Mouse (Mus musculus): Measurements from ENCODE around the gene Olfr775. TPM values are rescaled to one million over a fixed set of nuclear protein-coding genes. Genes with fewer than 3 reads are reported as not detected.

Olfr775 gene
- polyA plus RNA-seq (2017; shearing (Covaris generic)) = not detected

GRCm38 (mm10) chr10:129248112-129248511 lies at the start of gene Olfr775:
Gene Olfr775, plus strand, starts transcription at chr10:129248412.

GRCm38 (mm10) chr10:129235904-129236303 lies 12.3 kb upstream of the Olfr775 start, which contains the start of gene Olfr774:
Gene Olfr774, plus strand, starts transcription at chr10:129236204.

GRCm38 (mm10) chr10:129258827-129259226 lies 10.6 kb downstream of the Olfr775 start, which contains the start of gene Olfr776:
Gene Olfr776, plus strand, starts transcription at chr10:129259127.

GRCm38 (mm10) chr10:129271081-129271535 lies 22.9 kb downstream of the Olfr775 start, which contains the start of gene Olfr777:
Gene Olfr777, minus strand, starts transcription at chr10:129271485.

Other genes starting within 250 kb of the Olfr775 start
- not detected for gene Olfr763, start 237.6 kb upstream of the Olfr775 start, polyA plus RNA-seq (2017; shearing (Covaris generic))
- gene Olfr764-ps1, start 208.5 kb upstream of the Olfr775 start, polyA plus RNA-seq (2017; shearing (Covaris generic)) = not detected
- gene Olfr765, start 198.4 kb upstream of the Olfr775 start, polyA plus RNA-seq (2017; shearing (Covaris generic)) = not detected
- not detected for gene Olfr766-ps1, start 179.4 kb upstream of the Olfr775 start, polyA plus RNA-seq (2017; shearing (Covaris generic))
- gene Olfr767, start 165.5 kb upstream of the Olfr775 start, polyA plus RNA-seq (2017; shearing (Covaris generic)) = not detected
- not detected for gene Olfr768, start 149.0 kb upstream of the Olfr775 start, polyA plus RNA-seq (2017; shearing (Covaris generic))
- not detected for gene Olfr769, start 130.6 kb upstream of the Olfr775 start, polyA plus RNA-seq (2017; shearing (Covaris generic))
- not detected for gene Olfr770, start 109.4 kb upstream of the Olfr775 start, polyA plus RNA-seq (2017; shearing (Covaris generic))
- not detected for gene Olfr771, start 83.7 kb upstream of the Olfr775 start, polyA plus RNA-seq (2017; shearing (Covaris generic))
- gene Olfr772, start 70.5 kb upstream of the Olfr775 start, polyA plus RNA-seq (2017; shearing (Covaris generic)) = not detected
- not detected for gene Olfr773, start 61.0 kb upstream of the Olfr775 start, polyA plus RNA-seq (2017; shearing (Covaris generic))
- not detected for gene Olfr774, start 12.2 kb upstream of the Olfr775 start, polyA plus RNA-seq (2017; shearing (Covaris generic))
- not detected for gene Olfr776, start 10.7 kb downstream of the Olfr775 start, polyA plus RNA-seq (2017; shearing (Covaris generic))
- gene Olfr777, start 23.1 kb downstream of the Olfr775 start, polyA plus RNA-seq (2017; shearing (Covaris generic)) = not detected
- not detected for gene Olfr780, start 69.7 kb downstream of the Olfr775 start, polyA plus RNA-seq (2017; shearing (Covaris generic))
- gene Olfr781, start 80.4 kb downstream of the Olfr775 start, polyA plus RNA-seq (2017; shearing (Covaris generic)) = not detected
- gene Olfr782, start 100.4 kb downstream of the Olfr775 start, polyA plus RNA-seq (2017; shearing (Covaris generic)) = not detected
- not detected for gene Olfr784, start 135.7 kb downstream of the Olfr775 start, polyA plus RNA-seq (2017; shearing (Covaris generic))
- gene Olfr785, start 157.0 kb downstream of the Olfr775 start, polyA plus RNA-seq (2017; shearing (Covaris generic)) = not detected
- not detected for gene Olfr786, start 178.9 kb downstream of the Olfr775 start, polyA plus RNA-seq (2017; shearing (Covaris generic))
- 0.12 TPM for gene Olfr787, start 213.4 kb downstream of the Olfr775 start, polyA plus RNA-seq (2017; shearing (Covaris generic))
- gene Olfr788, start 222.6 kb downstream of the Olfr775 start, polyA plus RNA-seq (2017; shearing (Covaris generic)) = 0.10 TPM
- not detected for gene Olfr789, start 236.3 kb downstream of the Olfr775 start, polyA plus RNA-seq (2017; shearing (Covaris generic))

Data from effector memory CD4-positive, alpha-beta T cell, adult 5 months (primary cell).